Mouse (Mus musculus) gastrocnemius, adult 2 months (tissue): ENCODE results near the gene Efcab5. TPM values are rescaled to one million over a fixed set of nuclear protein-coding genes. Genes with fewer than 3 reads are reported as not detected.

ENCODE experiments used
- DNase-seq: peaks from one replicate; pipeline ENCODE4 v3.0.0; 2022
- H3K27ac ChIP-seq: fragments of 200-600 bp; 2 replicates; pipeline ENCODE4 v1.8.1; 2022; ENCODE audit warnings: mild to moderate bottlenecking
- H3K4me3 ChIP-seq: fragments of 200-600 bp; 2 replicates; pipeline ENCODE4 v1.8.1; 2022; ENCODE audit warnings: mild to moderate bottlenecking, moderate library complexity
- CTCF ChIP-seq: fragments of 200-600 bp; IDR thresholded peaks from 2 replicates; pipeline ENCODE4 v1.8.1; 2022; ENCODE audit warnings: antibody characterized with exemption, mild to moderate bottlenecking, moderate library complexity
- intact Hi-C: fragments of 180-260 bp; cut with DNase I; formaldehyde crosslinking; loops from one replicate; pipeline ENCODE4 v1.15.1; 2025
- total RNA-seq, 2 experiments: library from RNA; stranded (reverse); gene quantifications; 2 replicates each; pipeline ENCODE4 v1.2.3; 2021

Gene Efcab5
- total RNA-seq, 2 experiments from 2014 or later = 0.18 to 0.20 TPM

DNA sequence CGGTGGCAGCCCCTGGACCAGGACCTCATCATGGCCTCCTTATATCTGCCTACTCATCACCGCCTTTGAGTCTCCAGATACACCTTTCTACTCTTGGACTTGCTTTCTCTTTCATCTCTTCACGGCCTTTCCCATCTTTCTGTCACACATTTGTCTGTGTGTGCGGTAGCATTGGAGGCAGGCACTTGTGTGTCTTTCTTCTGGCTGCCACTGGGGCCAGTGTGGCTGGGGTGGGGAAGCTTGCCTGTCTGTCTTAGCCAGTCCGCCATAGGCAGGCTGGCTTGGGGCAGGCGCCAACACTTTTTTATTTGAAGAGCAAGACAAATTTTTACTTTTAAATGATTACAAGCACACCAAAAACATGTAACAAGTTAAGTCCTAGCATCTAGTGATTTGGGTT lies 81.8 kb downstream of the Efcab5 start:
- H3K27ac ChIP-seq = no peak overlapping the region
- H3K4me3 ChIP-seq = no peak overlapping the region
- no peak for DNase-seq
- no peak for TF ChIP-seq CTCF
- intact Hi-C loops = loop anchor here (10.0 kb wide), 1 partner anchor 398 kb away; no protein-coding TSS in a partner anchor

DNA sequence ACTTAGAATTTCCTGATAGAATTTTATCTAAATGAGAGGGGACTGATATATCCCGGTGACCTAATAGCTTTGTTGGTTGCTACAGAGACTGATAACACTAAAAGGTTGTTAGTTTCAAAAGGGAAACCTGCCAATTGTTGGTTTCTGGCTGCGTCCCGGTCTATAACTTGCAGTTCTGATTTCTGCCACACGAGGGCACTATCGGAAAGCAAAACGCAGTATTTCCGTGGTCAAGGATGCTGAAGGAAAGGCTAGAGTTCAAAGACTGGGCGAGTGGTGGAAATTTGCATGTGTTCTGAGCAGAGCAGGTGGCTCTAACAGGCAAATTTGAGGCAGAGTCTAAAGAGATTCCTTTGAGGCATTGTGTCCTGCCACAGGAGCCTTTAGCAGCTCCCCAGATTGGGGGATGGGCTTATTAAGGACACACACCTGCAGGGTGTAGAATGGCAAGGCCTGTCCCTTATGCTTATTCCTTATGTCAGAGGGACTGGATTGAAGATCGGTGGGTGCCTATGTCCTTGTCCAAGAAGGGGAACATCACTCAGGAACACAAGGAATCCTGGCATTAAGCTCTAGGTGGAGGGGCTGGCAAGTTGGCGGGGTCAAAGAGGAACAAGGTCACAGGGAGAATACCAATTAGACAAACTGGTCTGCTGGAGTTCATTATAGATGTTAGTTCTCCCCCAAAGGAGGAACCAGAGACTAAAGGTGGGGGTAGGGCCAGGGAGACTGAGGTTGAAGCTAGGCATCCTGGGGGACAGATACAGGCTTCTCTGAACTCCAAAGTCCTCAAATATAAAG lies 88.4 kb downstream of the Efcab5 start:
- peak; percentile 94 for TF ChIP-seq CTCF
- H3K4me3 ChIP-seq = no peak overlapping the region
- intact Hi-C loops = loop anchor here (1.0 to 10.0 kb wide), 3 partner anchors 112 to 404 kb away; no protein-coding TSS in a partner anchor
- DNase-seq = peak; percentile 79
- H3K27ac ChIP-seq = no peak overlapping the region

DNA sequence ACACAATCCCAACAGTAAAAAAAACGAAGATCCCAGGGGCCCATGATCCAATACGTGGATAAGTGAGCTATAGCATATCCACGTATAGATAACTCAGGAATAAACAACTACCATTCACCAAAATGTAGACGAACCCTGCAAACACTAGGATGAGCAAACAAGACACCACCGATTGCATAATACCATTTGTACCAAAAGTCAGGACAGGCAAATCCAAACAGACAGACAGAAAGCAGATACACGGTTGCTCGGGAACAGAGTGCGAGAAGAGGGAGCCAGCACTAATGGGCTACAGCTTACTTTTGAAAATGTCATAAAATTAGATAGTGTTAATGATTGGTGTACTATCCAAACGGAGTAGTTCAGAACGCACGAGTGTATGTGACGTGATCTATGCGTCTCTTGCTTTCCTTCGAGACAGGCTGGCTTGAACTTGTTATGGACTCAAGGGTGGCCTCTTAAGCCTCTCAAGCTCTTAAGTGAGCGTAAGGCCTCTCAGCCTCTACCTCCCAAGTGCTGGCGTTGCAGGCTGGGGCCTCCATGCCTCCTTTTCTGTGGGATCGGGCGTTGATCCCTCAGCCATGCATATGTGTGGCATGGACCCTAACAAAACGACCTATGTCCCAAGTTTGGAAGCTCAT lies 90.3 kb downstream of the Efcab5 start:
- H3K4me3 ChIP-seq = no peak overlapping the region
- intact Hi-C loops = loop anchor here (10.0 kb wide), 1 partner anchor 366 kb away; the partner anchor contains the start of gene Coro6
- no peak for DNase-seq
- H3K27ac ChIP-seq = no peak overlapping the region
- no peak for TF ChIP-seq CTCF

DNA sequence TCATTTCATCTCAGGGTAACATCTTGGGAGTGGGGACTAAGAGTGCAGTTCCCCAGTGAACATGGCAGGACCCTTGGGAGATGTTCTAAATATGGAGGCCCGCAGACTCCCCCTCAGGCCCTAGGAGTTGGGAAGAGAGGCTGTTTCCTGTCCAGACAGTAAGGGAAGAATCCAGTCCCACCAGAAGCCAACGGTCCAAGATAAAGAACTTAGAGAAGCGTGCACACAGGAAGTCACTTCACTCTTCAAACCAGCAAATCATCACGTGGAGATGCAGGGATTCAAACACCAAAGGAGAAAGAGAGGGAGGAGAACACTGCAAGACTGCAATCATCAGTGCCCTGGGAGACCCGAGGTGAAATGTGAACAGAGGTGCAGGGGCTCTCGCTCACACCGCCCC lies 91.8 kb downstream of the Efcab5 start:
- Histone ChIP-seq H3K4me3 (no peak overlapping the region), H3K27ac (no peak overlapping the region)
- TF ChIP-seq CTCF = no peak
- DNase-seq = no peak
- intact Hi-C loops = loop anchor here (10.0 kb wide), 1 partner anchor 368 kb away; the partner anchor contains the start of gene Coro6

DNA sequence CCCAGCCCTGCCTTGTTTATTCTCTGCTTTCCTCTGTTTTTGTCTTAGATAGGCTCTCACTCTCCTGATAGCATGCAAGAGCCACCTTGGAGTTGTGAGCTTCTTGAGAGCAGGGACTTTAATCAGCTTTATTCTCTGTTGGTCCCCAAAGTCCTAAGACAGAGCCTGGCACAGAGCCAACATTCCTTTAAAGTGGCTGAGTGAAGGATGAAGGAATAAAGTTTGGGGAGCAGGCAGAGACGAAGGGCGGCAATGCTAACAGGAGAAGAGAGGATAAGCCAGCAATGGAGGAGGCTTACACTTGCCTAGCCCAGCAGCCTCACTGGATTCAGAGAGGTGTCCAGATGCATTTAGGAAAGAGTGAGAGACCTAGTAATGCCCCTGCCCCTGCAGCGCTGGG lies 92.2 kb downstream of the Efcab5 start:
- no peak for DNase-seq
- Histone ChIP-seq H3K4me3 (no peak overlapping the region), H3K27ac (0 out of 2 replicates have a peak overlapping the region, but pooled peaks have one; percentile 2)
- intact Hi-C loops = loop anchor here (10.0 kb wide), 1 partner anchor 368 kb away; the partner anchor contains the start of gene Coro6
- TF ChIP-seq CTCF = no peak

DNA sequence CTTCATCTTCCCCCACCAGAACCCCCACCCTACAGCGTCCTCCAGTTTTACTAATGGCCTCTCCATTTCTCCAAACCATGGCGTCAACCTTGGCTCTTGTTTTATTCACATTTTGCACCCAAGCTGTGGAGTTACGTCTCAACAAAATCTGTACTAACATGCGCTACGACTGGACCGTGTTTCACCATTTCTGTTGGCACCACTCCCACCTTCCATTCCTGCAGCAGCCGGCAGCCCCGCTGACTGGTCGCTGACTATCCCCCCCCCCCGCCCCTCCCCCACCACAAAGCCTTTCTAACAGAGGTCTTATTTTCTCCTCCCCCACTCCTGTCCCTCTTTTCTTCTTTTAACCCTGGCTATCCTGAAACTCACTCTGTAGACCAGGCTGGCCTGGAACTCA lies 93.6 kb downstream of the Efcab5 start:
- no peak for TF ChIP-seq CTCF
- no peak overlapping the region for H3K27ac ChIP-seq
- H3K4me3 ChIP-seq = no peak overlapping the region
- intact Hi-C loops = loop anchor here (10.0 kb wide), 1 partner anchor 370 kb away; the partner anchor contains the start of gene Coro6
- no peak for DNase-seq

DNA sequence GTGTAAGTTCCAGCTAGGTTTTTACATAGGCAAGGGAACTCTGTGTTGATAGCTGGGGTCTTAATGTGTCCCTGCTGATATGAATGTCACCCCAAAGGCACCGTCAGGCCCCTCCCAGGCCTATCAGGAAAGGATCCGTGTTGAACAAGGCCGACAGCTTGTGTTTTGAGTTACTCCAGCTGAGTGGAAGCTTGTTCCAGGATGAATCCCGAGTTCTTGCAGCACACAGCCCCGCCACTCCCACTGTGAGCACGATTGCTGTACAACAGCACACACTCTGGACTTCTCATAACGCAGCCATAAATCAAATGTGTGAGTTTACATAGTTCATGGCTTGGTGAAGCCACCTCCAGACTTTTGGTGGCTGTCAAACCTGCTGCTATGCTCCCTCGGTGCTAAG lies 94.6 kb downstream of the Efcab5 start:
- no peak for TF ChIP-seq CTCF
- intact Hi-C loops = loop anchor here (10.0 kb wide), 1 partner anchor 371 kb away; the partner anchor contains the start of gene Coro6

DNA sequence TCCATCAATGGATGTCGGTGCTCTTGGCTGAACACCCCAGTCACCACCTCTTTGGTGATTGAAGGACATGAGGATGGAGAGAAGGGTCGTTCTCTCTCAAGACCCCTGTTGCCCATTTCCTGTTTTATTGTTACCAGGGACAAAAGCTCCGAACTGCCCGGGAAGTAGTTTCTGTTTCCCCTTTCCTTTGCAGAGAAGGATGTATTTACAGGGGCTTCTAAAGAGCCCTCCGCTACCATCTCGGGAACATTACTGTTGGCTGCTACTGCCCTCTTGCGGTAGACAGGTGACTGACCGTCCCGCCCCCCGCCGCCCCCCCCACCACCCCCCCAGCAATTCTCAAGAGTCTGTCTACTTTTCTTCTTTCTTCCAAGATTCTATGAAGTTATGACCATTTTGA lies 95.6 kb downstream of the Efcab5 start:
- TF ChIP-seq CTCF = peak; percentile 76
- intact Hi-C loops = loop anchor here (1.0 to 10.0 kb wide), 2 partner anchors 96 to 372 kb away; partner anchors contain the start of gene Coro6
- Histone ChIP-seq H3K4me3 (peak overlapping the region; percentile 65), H3K27ac (no peak overlapping the region)
- DNase-seq = peak; percentile 41

More for the DNA sequence above, 94.6 kb downstream of the Efcab5 start:
- no peak for DNase-seq
- no peak overlapping the region for H3K4me3 ChIP-seq
- no peak overlapping the region for H3K27ac ChIP-seq

DNA sequence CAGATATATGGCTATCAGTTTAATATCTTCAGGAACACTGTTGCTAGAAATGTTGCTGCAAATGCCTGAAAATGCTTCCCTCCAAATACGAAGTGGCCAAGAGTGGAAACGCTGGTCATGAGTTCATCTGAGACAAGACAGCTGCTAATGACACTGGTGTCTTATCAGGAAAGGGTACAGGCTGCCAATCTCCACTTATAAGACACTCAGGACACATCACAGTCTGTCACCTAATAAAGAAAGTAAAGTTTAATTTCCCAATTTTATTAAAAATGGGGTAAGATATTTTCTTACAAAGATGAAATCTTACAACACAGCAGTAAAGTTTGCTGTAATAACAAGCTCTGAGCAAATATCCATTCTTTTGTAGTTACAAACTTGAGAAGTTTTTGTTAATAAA lies 99.6 kb downstream of the Efcab5 start:
- intact Hi-C loops = no loop called here
- TF ChIP-seq CTCF = no peak
- no peak for DNase-seq
- no peak overlapping the region for H3K27ac ChIP-seq
- H3K4me3 ChIP-seq = no peak overlapping the region

DNA sequence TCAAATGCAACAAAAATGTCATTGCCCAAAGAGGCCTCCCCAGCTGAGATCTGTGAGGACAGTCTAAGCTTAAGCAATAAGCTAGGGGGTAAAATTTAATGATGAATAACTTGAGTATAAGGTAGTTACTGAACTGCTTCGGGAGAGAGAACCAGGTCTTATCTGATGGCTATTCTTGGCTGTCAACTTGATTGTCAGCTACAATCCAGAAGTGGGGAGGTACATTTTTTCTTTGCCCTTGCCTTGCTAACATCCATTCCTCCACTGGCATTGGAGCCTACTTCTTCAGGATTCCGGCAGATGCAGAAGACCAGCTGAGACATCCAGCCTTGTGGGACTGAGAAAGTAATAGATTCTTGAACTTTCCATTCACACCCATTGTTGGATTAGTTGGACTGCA lies 101.8 kb downstream of the Efcab5 start:
- no peak for TF ChIP-seq CTCF
- Histone ChIP-seq H3K4me3 (no peak overlapping the region), H3K27ac (no peak overlapping the region)
- intact Hi-C loops = no loop called here
- DNase-seq = no peak

DNA sequence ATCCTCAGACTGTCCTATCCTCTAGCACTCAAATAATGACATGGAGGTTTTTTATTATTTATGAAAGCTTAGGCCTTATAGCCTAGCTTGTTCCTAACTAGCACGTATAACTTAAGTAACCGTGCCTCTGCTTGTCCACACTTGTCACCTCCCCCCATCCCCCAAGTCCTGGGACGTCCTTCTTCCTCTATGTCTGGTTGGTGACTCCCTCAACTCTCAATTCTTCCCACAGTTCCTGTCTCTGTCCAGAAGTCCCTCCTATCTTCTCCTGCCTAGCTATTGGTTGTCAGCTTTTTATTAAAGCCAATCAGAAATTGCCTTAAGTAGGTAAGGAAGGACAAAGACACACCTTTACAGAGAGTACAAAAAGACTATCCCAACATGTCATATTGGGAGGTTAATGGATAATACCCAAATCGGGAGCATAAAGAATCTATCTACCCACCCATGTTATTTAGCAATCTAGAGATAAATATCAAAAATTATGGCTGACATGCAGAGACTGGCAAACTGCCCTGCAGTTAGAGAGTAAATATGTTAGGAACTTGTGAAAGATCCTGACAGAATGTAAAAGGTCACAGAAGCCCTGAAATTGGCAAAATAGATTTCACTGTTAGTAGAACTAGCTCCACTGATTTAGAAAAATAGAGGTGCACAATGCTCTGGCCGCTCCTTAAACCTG lies 104.6 kb downstream of the Efcab5 start:
- no peak for TF ChIP-seq CTCF
- Histone ChIP-seq H3K27ac (no peak overlapping the region), H3K4me3 (no peak overlapping the region)
- DNase-seq = no peak
- intact Hi-C loops = no loop called here

DNA sequence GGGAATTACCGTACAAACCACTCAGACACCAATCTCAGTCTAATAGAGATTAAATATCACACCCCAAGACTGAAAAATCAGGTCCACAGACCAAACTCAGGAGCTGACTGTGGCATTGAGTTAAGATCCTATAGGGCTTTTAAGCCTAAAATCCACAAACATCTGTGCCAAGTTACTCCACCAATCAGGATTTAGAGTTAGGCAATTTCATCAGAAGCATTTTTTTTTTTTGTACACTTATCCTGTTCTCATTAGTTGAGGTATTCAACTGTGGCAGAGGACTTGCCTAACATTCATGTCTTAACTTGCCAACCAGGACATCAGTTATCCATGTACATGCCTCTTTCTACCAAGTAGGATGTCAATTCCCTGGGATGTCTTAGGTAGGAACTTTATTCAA lies 109.4 kb downstream of the Efcab5 start:
- TF ChIP-seq CTCF = no peak
- DNase-seq = no peak
- no peak overlapping the region for H3K4me3 ChIP-seq
- no peak overlapping the region for H3K27ac ChIP-seq
- intact Hi-C loops = no loop called here
